Mouse (Mus musculus) kidney, adult 8-10 months (tissue): Measurements from ENCODE around the gene Slc43a1.
"Not testable (repeated sequence)": the region's sequence is repeated elsewhere in the genome, so short reads cannot be mapped to it uniquely, and the experiment has no call there.

Experiments used
- DNase-seq, 2 experiments: peaks; one replicate each; pipeline ENCODE4 v3.0.0; 2022

Slc43a1 gene

DNA sequence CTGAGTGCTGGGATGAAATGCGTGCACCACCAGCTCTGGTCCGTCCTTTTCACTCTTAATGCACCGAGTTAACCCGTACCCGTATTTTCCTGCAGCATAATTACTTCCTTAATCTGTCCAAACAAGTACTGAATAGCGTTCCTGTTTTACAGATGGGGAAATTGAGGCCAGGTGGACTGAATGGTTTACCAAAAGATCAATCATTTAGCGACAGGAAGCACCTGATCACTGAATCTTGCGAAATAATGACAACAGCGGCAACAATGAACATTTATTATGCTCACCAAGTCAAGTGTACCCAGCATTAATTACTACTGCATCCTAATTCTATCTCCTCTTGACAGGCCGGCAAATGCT is at the start of gene Slc43a1:
Slc43a1 (plus strand) TSS at position 258 of the 357 bp plus-strand sequence.
- no peak for DNase-seq

DNA sequence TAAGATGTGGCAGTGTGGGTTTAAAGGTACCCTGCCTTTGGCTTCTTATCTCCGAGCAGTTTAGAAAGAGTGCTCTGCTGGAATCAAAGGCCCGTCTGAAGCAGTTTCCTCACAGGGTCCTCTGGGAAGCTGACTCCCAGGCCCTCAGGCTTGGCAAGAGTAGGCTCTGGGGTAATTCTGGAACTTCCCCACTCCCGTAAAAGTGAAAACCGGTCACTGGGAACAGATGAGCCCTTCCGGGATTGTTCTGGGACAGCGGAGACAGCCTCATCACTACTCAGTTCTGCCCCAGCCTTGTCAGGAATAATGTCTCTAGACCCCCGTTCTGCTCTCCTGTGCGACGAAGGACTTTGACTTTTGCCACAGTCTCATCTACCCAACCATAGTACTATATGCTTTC is 48.2 kb upstream of the Slc43a1 start:
- no peak for DNase-seq

DNA sequence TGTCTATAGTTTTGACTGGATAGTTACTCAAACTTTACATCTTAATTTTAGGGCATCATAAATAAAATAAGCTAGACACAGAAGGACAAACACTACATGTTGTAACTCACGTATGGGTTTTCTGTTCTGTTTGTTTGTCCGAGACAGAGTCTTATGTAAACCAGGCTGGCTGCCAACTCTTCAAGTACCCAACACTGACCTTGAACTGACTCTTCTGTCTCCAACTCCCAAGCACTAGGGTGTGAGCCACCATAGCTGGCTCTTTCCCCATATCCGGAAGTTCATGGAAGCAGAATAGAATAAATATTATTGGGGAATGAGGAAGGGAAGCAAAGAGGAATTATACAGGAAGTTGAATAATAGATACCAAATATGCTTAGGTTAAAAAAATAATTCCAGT is 46.1 kb upstream of the Slc43a1 start:
- no peak for DNase-seq

DNA sequence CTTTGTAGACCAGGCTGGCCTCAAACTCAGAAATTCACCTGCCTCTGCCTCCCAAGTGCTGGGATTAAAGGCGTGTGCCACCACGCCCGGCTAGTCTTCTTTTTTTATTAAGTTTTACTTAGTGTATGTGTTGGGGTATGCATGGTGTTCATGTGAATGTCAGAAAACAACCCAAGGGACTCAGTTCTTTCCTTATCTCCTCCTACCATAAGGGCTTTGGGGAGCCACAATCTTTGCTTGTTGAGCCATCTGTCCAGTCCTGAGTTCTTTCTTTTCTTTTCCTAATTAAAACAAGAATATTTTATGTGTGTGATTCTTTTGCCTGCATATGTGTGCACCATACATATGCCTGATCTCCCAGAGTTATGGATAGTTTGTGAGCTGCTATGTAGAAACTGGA is 45.5 kb upstream of the Slc43a1 start:
- DNase-seq, result no peak

DNA sequence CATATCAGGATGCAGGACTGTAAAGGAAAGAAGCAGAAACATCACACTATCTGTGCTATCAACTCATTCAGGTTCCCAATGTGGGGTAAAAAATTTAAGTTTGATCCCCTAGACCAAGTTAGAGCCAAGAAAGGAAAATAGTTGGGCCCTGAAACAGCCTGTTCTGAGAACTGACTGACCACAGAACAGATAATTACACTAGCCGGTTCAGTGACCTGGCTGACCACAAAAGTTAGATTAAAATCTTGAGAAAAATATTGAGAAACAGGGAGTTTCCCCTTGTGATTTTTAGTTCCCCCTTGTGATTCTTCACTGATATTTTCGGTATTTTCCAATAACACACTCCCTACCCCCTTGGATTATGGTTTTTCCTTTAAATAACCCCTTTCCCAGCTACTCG is 44.8 kb upstream of the Slc43a1 start:
- no peak for DNase-seq

DNA sequence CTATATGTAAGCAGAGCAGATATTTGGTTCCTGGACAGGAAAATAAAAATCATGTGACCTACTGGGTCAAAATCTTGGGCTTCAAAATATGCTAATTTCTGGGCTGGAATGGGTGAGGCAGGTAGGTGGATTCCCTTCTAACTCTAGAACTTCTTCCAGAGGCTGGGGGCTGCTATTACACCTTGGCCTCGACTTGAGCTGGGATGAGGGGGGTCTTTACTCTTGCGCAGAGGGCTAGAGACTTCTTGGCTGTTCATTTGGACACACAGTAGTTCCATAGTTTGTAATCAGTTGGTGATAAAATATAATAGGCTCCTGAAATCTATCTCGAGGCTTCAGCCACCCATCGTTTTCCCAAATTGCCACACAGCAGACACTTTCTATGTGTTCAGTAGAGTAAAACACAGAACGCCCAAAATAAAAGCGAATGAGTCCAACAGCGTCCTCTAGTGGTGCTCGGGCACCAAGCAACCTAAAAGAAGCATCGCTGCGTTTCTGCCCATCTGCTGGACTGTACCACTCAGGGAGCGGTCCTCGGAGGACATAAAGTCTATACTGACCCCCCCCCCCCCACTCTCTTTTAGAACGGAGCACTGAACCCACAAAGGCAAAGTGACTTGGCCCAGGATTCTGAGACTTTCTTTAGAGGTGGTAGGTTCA is 40.7 kb upstream of the Slc43a1 start:
- peak; percentile 56 to 81 for DNase-seq

DNA sequence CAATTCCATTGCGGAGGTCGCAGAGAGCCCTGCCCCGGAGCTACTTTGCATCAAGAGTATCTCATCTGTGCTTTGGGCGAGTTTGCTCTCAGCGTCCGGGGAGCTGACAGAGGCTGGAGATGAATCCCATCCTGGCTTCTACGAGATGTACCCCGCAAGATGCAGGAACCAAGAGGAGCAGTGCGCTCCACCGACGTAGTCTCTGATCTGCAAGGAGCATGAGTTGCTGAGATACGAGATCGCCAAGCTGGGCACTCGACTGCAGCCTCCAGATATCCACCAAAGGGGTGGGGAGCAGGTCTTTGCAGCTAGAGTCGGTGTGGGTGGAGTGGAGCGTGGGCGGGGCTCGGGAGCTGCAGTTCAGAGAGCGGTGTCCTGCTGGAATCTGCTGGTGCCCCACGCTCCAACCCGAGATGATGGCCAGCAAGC is 40.1 kb upstream of the Slc43a1 start, which contains the start of gene Ube2l6:
Ube2l6 (plus strand) TSS at position 336 of the 429 bp plus-strand sequence.
- peak; percentile 47 to 60 for DNase-seq

DNA sequence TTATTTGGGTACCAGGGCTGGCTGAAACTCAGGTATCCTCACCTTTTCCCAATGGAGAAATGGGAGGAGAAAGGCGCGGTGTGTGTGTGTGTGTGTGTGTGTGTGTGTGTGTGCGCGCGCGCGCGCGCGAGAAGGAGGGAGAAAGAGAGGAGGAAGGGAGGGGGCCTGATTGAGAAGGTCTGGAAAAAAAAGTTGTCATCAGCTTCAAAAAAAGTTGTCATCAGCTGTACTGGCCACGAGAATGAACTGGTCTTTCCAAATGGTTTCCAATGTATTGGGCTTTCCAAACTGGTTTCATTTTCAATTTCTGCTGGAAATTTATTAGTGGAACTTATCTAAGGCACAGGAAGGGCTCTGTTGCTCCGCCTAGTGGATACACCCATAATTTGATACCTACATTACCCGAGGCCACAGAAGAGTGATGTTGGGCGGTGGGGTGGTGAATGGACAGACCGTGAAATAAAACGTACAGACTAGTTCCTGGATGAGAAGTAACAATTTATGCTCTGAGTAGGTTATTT is 39.5 kb upstream of the Slc43a1 start:
- DNase-seq, result peak; percentile 71 to 75

DNA sequence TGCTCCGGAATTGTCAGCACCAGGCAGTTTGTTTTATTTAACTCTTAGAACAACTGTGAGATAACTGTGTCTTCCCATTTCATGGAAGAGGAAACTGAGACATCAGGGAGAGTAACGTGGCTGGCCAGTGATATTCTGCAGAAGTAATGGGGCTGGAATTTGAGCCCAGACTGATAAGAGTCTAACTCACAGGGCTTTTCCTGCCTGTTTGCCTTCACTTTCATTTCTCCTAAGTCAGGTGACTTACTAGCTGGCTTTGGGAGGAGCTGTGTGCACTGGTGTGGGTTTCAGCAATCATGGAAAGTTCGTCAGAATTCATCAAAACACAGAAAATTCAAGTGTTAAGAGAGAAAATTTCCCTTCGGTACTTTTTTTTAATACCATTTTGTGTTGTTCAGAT is 38.3 kb upstream of the Slc43a1 start:
- no peak for DNase-seq

DNA sequence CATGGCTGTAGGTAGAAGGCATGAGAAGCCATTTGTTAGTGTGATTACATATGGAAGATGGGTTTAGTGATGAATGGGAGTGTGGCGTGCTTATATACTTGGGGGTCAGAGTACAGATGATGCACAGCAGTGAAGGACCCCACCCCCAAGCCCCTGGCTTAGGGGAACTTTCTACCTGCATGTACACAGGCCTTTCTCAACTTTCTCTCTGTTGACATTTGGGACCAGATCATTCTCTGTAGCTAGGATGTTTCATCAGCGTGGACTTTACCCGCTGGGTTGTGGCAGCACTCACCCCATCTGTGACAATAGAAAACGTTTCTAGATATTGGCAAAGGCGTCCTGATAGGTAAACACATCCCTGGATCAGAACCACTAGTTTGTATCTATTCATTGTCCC is 37.4 kb upstream of the Slc43a1 start:
- not testable (repeated sequence) for DNase-seq

DNA sequence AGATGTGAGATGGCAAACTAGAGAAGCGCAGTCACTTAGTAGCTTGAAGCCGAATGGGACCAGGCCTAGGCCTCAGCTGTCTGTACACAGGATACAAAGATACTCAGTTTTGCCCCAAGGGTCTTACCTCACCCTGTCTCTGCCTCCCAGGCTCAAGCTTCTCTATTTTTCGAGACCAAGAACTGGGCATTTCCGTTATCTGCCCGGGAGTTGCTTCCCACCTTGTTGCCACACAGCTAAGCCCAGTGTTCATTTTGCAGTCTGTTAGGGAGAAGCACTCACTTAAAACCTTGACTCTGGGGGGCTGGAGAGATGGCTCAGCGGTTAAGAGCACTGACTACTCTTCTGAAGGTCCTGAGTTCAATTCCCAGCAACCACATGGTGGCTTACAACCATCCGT is 34.7 kb upstream of the Slc43a1 start:
- no peak for DNase-seq

DNA sequence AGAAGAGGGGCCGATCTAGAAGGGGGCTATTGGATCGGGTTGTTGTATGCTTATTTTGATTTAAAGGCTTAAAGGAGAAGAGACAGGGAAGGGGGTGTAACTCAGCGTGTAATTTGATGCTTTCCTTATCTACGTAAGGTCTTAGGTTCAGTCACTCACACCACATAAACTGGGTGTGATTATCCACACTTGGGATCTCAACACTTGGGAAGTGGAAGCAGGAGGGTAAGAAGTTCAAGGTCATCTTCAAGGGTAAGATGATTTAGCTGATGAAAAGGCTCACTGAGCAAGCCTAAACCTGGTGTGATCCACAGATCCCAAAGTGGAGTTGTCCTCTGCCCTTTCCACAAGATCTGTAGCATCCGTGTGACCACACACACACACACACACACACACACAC is 32.1 kb upstream of the Slc43a1 start:
- DNase-seq, result no peak

DNA sequence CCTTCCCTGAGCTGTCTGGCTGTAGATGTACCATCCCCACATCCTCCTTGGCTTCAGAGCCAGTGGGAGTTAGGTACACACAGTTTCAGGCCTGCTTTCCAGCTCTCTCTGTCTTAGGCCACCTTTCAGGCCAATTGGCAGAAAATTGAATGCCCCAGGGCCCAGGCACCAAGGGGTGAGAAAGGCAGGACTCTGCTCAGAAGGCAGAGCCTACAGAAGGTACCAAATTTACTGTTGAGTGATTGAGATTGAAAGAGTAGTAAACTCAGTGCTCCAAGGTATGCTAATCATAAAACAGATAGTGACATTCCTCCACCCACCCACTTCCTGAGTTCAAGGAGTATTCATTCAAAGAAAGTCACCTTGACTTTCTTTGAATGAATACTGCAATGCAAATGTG is 29.3 kb upstream of the Slc43a1 start:
- no peak for DNase-seq

DNA sequence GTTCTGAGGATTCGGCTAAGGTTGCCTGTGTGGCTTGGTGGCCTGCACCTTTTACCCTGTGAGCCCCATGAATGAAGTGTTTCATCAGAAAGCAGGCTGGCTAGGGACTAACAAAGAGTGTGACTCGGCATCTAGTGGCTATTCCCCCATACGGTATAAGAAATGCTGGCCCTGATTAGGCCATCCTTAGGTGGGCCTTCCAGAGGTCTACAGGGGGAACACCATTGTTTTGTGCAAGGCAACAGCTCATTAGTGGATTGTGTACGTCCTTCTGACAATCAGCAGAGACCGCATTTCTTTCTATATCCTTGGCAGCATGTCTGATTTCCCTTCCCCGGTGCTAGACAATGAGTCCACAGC is 28.1 kb upstream of the Slc43a1 start:
- no peak for DNase-seq

DNA sequence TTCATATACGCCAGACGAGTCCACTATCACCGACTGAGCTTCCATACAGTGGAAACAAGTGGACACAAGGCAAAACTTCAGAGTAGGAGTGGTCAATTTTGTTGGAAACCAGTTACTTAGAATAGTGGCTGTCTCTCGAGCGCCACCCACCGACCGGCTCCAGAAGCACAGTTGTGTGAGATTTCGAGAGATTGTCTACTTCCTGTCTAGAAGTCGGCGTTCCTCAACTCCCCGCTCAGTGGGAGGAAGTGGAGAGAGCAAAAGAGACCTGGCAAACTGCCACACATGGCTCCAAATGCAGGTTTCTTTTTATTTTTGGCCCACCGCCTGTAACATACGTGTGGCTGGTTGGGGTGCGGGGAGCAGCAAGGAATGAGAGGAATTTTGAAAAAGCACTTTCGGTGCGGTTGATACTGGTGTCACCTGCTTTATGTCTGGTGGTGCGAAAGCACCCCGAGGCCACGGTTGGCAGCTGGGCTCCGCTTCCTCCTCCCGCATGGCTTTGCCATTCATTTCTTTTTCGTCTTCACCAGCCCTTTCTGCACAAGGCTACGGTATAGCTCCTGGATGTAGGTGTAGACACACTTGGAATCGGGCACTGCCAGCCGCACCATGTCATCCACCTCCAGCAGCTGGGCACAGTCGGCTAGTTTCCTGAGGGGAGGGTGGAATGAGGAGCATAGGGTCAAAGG is 27.6 kb upstream of the Slc43a1 start:
- peak; percentile 83 to 90 for DNase-seq

DNA sequence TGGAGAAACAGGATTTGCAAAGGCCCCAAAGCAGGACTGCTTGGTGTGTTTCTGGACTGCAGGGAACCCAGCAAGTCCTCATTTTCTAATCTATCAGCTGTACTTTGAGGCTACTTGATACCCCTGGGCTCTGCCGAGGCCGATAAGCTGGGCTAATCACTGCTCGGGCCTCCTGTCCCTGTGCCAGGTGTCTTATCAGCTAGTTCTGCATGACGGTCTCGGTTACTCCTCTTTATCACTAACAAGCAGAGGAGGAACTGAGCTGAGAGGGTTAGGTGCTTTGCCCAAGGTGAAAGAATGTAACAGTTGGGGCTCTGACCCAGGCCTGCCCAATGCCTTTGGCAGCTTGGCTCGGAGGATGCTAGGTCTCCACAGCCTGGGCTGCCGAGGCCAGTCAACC is 26.8 kb upstream of the Slc43a1 start:
- DNase-seq, result no peak

DNA sequence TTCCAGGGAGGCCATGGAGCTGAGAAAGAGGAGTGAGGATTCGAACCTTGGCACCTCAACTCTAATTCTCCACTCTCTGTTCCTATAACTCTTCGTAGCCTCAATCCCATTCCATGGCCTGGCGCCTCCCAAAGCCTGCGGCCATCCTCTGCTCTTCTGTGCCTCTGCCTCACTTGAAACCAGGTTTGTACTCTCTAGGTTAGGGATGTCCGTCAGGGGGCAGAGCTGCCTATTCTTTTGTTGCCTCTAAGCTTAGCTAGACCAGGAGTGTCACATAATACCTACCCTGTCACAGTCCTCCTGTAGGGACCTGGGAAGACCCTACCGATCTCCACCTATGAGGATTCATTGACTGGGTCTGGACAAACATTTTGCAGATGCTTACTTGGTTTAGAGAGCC is 26.0 kb upstream of the Slc43a1 start:
- DNase-seq, result no peak

DNA sequence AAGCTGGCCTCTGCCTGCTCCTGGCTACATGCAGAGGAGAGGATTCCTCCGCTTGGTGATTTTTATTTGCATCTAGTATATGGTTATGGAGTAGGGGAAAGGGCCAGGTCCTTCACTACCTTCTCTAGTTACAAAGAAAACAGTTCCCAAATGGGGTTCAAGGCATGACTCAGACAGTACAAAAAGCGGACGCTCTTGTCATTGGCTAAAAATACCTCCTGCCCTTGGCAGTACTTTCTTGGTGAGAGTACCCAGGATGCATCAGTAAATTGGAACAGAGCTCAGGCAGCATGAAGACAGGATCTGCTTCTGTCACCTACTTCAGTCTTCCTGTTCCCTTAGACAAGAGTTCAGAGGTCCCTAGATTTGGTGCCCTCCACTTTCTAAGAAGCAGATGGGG is 18.8 kb upstream of the Slc43a1 start:
- no peak for DNase-seq

DNA sequence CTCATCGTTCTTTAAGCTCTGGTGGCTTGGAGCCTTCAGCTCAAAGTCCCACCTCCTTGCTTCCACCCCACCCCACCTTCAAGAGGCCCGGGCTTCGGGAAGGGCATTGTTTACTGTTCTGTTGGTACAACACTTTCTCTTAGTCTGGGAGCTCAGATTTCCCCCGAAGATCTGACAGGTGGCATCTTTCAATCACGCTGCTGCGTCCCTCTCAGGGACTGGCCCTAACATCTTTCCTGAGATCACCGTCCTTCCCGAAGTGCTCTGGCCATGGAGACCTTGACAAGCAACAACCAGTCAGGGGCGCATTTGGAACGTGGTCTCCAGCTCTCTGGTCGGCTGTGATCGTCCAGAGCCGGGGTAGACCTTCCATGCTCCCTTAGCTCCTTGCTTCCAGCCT is 16.1 kb upstream of the Slc43a1 start, which contains the start of gene Smtnl1:
Smtnl1 (minus strand) TSS at position 101 of the 400 bp plus-strand sequence.
- DNase-seq, result no peak

DNA sequence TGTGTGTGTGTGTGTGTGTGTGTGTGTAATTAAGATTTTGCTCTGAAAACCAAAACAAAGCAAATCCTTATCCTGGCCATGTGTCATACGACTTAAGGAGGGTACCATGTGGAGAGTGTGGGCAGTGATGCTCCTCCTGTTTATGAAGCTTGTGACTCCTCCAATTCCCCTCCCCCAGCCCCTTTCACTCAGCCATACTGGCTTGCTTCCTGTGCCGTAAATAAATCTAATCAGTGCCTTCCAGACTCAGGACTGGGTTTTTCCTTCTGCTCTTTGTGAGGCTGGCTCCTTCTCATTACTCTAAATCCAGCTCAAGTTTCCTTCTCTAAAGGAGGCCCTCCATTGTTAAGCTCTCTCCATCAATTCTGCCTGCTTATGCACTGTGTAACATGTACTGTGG is 15.4 kb upstream of the Slc43a1 start:
- no peak for DNase-seq

DNA sequence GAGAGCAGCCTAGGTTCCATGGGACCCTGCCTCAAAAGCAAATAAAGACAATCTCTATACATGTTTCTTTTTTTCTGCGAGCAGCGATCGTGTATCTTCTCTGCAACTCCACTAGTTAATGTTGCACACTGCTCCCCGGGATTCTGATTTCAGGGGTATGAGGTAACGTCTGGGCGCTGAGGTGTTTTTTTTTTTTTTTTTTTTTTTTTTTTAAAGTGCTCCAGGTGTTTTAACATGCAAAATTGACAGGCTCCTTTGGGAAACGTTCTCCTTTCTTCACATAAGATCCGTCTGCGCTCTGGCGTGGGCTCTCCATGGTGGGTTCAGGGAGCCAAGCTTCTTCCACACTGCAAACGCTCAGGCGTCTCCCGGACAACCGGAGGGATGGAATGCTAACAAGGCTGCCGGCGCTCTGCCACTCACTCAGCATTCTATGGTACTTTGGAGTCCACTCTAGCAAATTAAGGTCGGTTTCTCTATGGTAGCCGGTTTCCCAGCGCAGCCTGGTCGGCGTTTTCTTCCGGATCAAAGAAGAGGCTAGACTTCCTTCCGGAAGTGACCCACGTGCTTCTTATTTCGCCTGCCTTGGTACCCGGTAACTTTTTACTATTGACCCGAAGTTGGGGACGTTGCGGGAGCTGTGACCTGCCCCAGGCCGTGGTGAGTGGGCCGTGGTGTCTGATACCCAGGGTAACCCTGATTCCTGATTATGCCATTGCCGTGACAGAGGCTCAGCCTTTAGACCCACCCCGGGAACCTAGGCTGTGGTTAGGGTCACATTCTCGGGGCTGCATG is 12.0 kb upstream of the Slc43a1 start, which contains the start of gene Timm10:
Timm10 (plus strand) TSS at position 510 of the 795 bp plus-strand sequence.
- DNase-seq, result peak; percentile 89 to 93

DNA sequence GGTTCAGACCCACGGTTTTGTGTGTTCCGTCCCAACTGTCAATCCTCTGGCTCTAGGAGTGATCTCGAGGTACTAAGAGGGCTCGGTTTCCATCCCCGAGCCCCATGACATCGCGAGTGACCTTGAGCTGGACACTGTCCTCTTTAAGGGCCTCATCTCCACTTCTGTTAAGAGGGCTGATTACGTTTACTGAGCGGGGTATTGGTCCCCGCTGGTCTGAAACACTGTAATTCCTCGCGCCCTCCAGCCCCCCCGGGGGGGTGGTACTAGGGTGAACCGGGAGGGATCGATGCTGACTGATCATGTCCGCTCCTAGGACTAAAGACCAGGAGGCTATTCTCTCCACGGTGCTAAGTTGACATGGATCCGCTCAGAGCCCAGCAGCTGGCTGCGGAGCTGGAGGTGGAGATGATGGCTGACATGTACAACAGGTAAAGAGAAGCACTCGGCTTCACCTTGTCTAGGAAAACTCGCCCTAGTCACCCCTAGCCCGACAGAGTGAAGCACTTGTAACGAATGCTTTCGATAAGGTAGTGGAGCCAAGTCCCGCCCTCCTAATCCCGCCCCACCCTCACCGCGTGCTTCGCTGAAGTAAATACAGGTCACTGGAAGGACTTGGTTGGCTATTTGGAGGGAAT is 11.2 kb upstream of the Slc43a1 start:
- DNase-seq, result peak; percentile 24 to 48
